Mouse (Mus musculus) olfactory bulb, adult 2 months (tissue): ENCODE measurements around the gene Cfdp1.

Experiments used
- CTCF ChIP-seq: fragments of 200-500 bp; IDR thresholded peaks from 2 replicates; pipeline ENCODE4 v1.5.1; 2012; ENCODE audit warnings: low read depth, mild to moderate bottlenecking, low read length, moderate library complexity; ENCODE audit not compliant: insufficient read depth
- POLR2A ChIP-seq: fragments of 200-500 bp; IDR thresholded peaks from 2 replicates; pipeline ENCODE4 v1.6.1; 2012; ENCODE audit warnings: mild to moderate bottlenecking, low read depth, low read length, moderate library complexity; ENCODE audit not compliant: insufficient read depth

- no peak for TF ChIP-seq CTCF
- TF ChIP-seq POLR2A: no peak
These were observed 80.6 kb downstream of the Cfdp1 start for GRCm38 (mm10) chr8:111773476-111773875.
